Mouse (Mus musculus): Measurements from ENCODE around the gene Taok2. TPM values are rescaled to one million over a fixed set of nuclear protein-coding genes. Genes with fewer than 3 reads are reported as not detected.

Taok2 gene
- polyA plus RNA-seq, 1 experiment, result 58.5 TPM

DNA sequence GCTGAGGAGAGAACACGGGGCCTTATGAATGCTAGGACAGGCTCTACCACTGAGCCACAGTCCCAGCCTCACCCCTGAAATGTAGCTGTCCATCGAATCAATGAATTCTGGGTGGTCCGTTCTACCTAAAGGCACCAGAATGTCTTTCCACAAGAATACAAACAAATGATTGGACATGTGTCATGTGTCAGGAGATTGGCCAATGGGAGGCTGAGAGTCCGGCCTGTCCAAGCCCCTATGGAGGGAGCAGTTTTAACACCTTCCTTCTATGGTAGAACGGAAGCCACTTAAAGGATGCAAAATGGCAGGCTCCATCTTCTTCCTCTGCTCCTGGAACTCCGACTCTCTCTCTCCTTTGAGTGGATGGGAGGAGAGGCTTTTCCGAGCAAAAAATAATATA is 66.9 kb downstream of the Taok2 start:
- TF ChIP-seq CTCF (IDR thresholded peaks at IDR 0.05; ENCODE audit: low read depth, low read length) (no peak), POLR2A (IDR thresholded peaks at IDR 0.05; ENCODE audit: borderline replicate concordance, low read depth, low read length) (no peak)
- peaks cover 10% of the 10 kb centered on the region for H3K4me1 ChIP-seq (ENCODE audit: control insufficient read depth, insufficient read depth, low read length)
- no peak overlapping the region for H3K4me3 ChIP-seq (ENCODE audit: insufficient read depth, low read length)
- no peak overlapping the region for H3K27ac ChIP-seq (ENCODE audit: insufficient read depth, low read depth, low read length)

DNA sequence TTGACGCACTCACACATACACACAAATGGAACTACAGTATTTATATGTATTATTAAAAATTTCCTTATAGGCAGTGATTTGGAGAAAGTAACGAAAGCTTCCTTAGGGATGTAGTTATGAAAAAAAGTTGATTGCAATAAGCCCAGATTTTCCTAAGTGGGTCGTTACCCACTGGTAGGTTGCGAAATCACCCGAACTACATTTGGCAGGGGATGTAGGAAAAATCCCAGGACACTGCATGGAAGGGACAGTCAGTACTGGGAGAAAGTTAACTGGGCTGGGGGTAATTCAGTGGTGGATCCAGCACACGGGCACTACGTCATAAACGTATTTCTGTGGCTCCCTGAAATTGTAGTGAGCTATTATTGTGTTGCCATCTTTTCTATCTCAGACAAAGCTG is 68.0 kb downstream of the Taok2 start:
- no peak overlapping the region for H3K27ac ChIP-seq (ENCODE audit: insufficient read depth, low read depth, low read length)
- TF ChIP-seq POLR2A (IDR thresholded peaks at IDR 0.05; ENCODE audit: borderline replicate concordance, low read depth, low read length) (no peak), CTCF (IDR thresholded peaks at IDR 0.05; ENCODE audit: low read depth, low read length) (no peak)
- 0 out of 2 replicates have a peak, but pooled peaks cover under 1% of the 10 kb centered on the region for H3K4me1 ChIP-seq (ENCODE audit: control insufficient read depth, insufficient read depth, low read length)
- H3K4me3 ChIP-seq (ENCODE audit: insufficient read depth, low read length), result no peak overlapping the region

GRCm38 (mm10) chr7:126815726-126816222 is 68.7 kb downstream of the Taok2 start:
- TF ChIP-seq POLR2A (IDR thresholded peaks at IDR 0.05; ENCODE audit: borderline replicate concordance, low read depth, low read length), result no peak
- no peak for TF ChIP-seq CTCF (IDR thresholded peaks at IDR 0.05; ENCODE audit: low read depth, low read length)
- Histone ChIP-seq H3K4me1 (ENCODE audit: control insufficient read depth, insufficient read depth, low read length) (no peaks in the 10 kb centered on the region), H3K27ac (ENCODE audit: insufficient read depth, low read depth, low read length) (no peak overlapping the region)

More at GRCm38 (mm10) chr7:126815726-126816222, 68.7 kb downstream of the Taok2 start:
- no peak overlapping the region for H3K4me3 ChIP-seq (ENCODE audit: insufficient read depth, low read length)

Other genes with a start within 250 kb of the Taok2 start
- gene Sgf29, start 235.4 kb downstream of the Taok2 start, polyA plus RNA-seq (2012; ENCODE audit: insufficient read depth, insufficient read length, missing spikeins), result 28.6 and 31.7 TPM in 2 replicates
- 42.3 and 56.8 TPM in 2 replicates for gene Sult1a1, start 208.3 kb downstream of the Taok2 start, polyA plus RNA-seq (2012; ENCODE audit: insufficient read depth, insufficient read length, missing spikeins)
- 62.1 and 63.7 TPM in 2 replicates for gene Bola2, start 189.3 kb downstream of the Taok2 start, polyA plus RNA-seq (2012; ENCODE audit: insufficient read depth, insufficient read length, missing spikeins)
- gene Slx1b, start 188.9 kb downstream of the Taok2 start, polyA plus RNA-seq (2012; ENCODE audit: insufficient read depth, insufficient read length, missing spikeins), result 8.4 and 11.6 TPM in 2 replicates
- gene Coro1a, start 176.9 kb downstream of the Taok2 start, polyA plus RNA-seq (2012; ENCODE audit: insufficient read depth, insufficient read length, missing spikeins), result 622 and 668 TPM in 2 replicates
- gene Mapk3, start 125.1 kb downstream of the Taok2 start, polyA plus RNA-seq (2012; ENCODE audit: insufficient read depth, insufficient read length, missing spikeins), result 331 and 390 TPM in 2 replicates
- 20.8 and 27.0 TPM in 2 replicates for gene Gdpd3, start 118.4 kb downstream of the Taok2 start, polyA plus RNA-seq (2012; ENCODE audit: insufficient read depth, insufficient read length, missing spikeins)
- 392 and 412 TPM in 2 replicates for gene Ypel3, start 107.7 kb downstream of the Taok2 start, polyA plus RNA-seq (2012; ENCODE audit: insufficient read depth, insufficient read length, missing spikeins)
- gene Tbx6, start 103.2 kb downstream of the Taok2 start, polyA plus RNA-seq (2012; ENCODE audit: insufficient read depth, insufficient read length, missing spikeins), result 1.9 and 2.8 TPM in 2 replicates
- 153 and 164 TPM in 2 replicates for gene Ppp4c, start 92.2 kb downstream of the Taok2 start, polyA plus RNA-seq (2012; ENCODE audit: insufficient read depth, insufficient read length, missing spikeins)
- 0.74 and 0.85 TPM in 2 replicates for gene Fam57b, start 87.0 kb downstream of the Taok2 start, polyA plus RNA-seq (2012; ENCODE audit: insufficient read depth, insufficient read length, missing spikeins)
- not detected in 2 replicates for gene 4930451I11Rik, start 53.1 kb downstream of the Taok2 start, polyA plus RNA-seq (2012; ENCODE audit: insufficient read depth, insufficient read length, missing spikeins)
- gene Doc2a, start 37.3 kb downstream of the Taok2 start, polyA plus RNA-seq (2012; ENCODE audit: insufficient read depth, insufficient read length, missing spikeins), result not detected in 2 replicates
- gene Hirip3, start 22.7 kb downstream of the Taok2 start, polyA plus RNA-seq (2012; ENCODE audit: insufficient read depth, insufficient read length, missing spikeins), result 32.0 and 33.5 TPM in 2 replicates
- gene Ino80e, start 22.3 kb downstream of the Taok2 start, polyA plus RNA-seq (2012; ENCODE audit: insufficient read depth, insufficient read length, missing spikeins), result 67.0 and 72.6 TPM in 2 replicates
- gene Tmem219, start 38.2 kb upstream of the Taok2 start, polyA plus RNA-seq (2012; ENCODE audit: insufficient read depth, insufficient read length, missing spikeins), result 74.2 and 75.9 TPM in 2 replicates
- gene Kctd13, start 44.2 kb upstream of the Taok2 start, polyA plus RNA-seq (2012; ENCODE audit: insufficient read depth, insufficient read length, missing spikeins), result 16.2 and 17.5 TPM in 2 replicates
- not detected in 2 replicates for gene Asphd1, start 64.9 kb upstream of the Taok2 start, polyA plus RNA-seq (2012; ENCODE audit: insufficient read depth, insufficient read length, missing spikeins)
- gene Sez6l2, start 65.9 kb upstream of the Taok2 start, polyA plus RNA-seq (2012; ENCODE audit: insufficient read depth, insufficient read length, missing spikeins), result 1.6 and 2.6 TPM in 2 replicates
- 112 and 118 TPM in 2 replicates for gene Cdipt, start 91.2 kb upstream of the Taok2 start, polyA plus RNA-seq (2012; ENCODE audit: insufficient read depth, insufficient read length, missing spikeins)
- 7.3 and 7.4 TPM in 2 replicates for gene Cdiptos, start 91.4 kb upstream of the Taok2 start, polyA plus RNA-seq (2012; ENCODE audit: insufficient read depth, insufficient read length, missing spikeins)
- gene Mvp, start 129.9 kb upstream of the Taok2 start, polyA plus RNA-seq (2012; ENCODE audit: insufficient read depth, insufficient read length, missing spikeins), result 95.9 and 96.2 TPM in 2 replicates
- gene Pagr1b, start 131.8 kb upstream of the Taok2 start, polyA plus RNA-seq (2012; ENCODE audit: insufficient read depth, insufficient read length, missing spikeins), result 9.2 and 17.6 TPM in 2 replicates
- gene Pagr1a, start 132.6 kb upstream of the Taok2 start, polyA plus RNA-seq (2012; ENCODE audit: insufficient read depth, insufficient read length, missing spikeins), result 20.3 and 22.2 TPM in 2 replicates
- gene Gm42742, start 136.4 kb upstream of the Taok2 start, polyA plus RNA-seq (2012; ENCODE audit: insufficient read depth, insufficient read length, missing spikeins), result 31.3 and 44.3 TPM in 2 replicates
- gene Prrt2, start 136.5 kb upstream of the Taok2 start, polyA plus RNA-seq (2012; ENCODE audit: insufficient read depth, insufficient read length, missing spikeins), result 2.8 TPM in 1 of 2 replicates, not detected in the other
- 161 and 164 TPM in 2 replicates for gene Maz, start 142.3 kb upstream of the Taok2 start, polyA plus RNA-seq (2012; ENCODE audit: insufficient read depth, insufficient read length, missing spikeins)
- gene Kif22, start 157.8 kb upstream of the Taok2 start, polyA plus RNA-seq (2012; ENCODE audit: insufficient read depth, insufficient read length, missing spikeins), result 40.8 and 48.5 TPM in 2 replicates
- not detected in 2 replicates for gene Zg16, start 202.6 kb upstream of the Taok2 start, polyA plus RNA-seq (2012; ENCODE audit: insufficient read depth, insufficient read length, missing spikeins)
- 41.2 and 41.4 TPM in 2 replicates for gene AI467606, start 206.7 kb upstream of the Taok2 start, polyA plus RNA-seq (2012; ENCODE audit: insufficient read depth, insufficient read length, missing spikeins)
- 0.71 TPM in 1 of 2 replicates, not detected in the other for gene Qprt, start 237.5 kb upstream of the Taok2 start, polyA plus RNA-seq (2012; ENCODE audit: insufficient read depth, insufficient read length, missing spikeins)

Data from bone marrow macrophage, adult 2 months (primary cell).